Mouse (Mus musculus) stomach, embryonic 15.5 days (tissue): ENCODE data around the gene Lyplal1. TPM values are rescaled to one million over a fixed set of nuclear protein-coding genes. Genes with fewer than 3 reads are reported as not detected.

Experiments
- ATAC-seq: fragments of 200-750 bp; cut with Nextera tagmentation; 2 replicates; pipeline ENCODE4 v1.8.0; 2017; ENCODE audit warnings: low read depth, moderate number of reproducible peaks, moderate TSS enrichment; ENCODE audit not compliant: insufficient read depth, low FRiP score
- H3K27ac ChIP-seq: fragments of 300-500 bp; sonication (generic); 2 replicates; pipeline ENCODE4 v1.5.1; 2015; ENCODE audit warnings: mild to moderate bottlenecking, inconsistent platforms
- H3K27me3 ChIP-seq: fragments of 300-500 bp; sonication (generic); replicated peaks from 2 replicates; pipeline ENCODE4 v1.6.1; 2015; ENCODE audit warnings: inconsistent platforms
- H3K36me3 ChIP-seq: fragments of 300-500 bp; sonication (generic); 2 replicates; pipeline ENCODE4 v1.6.1; 2015; ENCODE audit warnings: inconsistent platforms
- H3K4me1 ChIP-seq: fragments of 300-500 bp; sonication (generic); 2 replicates; pipeline ENCODE4 v1.6.1; 2015; ENCODE audit warnings: inconsistent platforms
- H3K4me2 ChIP-seq: fragments of 300-500 bp; sonication (generic); 2 replicates; pipeline ENCODE4 v1.6.1; 2015; ENCODE audit warnings: mild to moderate bottlenecking, inconsistent platforms
- H3K4me3 ChIP-seq: fragments of 300-500 bp; sonication (generic); replicated peaks from 2 replicates; pipeline ENCODE4 v1.5.1; 2015; ENCODE audit warnings: inconsistent platforms
- H3K9ac ChIP-seq: fragments of 300-500 bp; sonication (generic); 2 replicates; pipeline ENCODE4 v1.6.1; 2015; ENCODE audit warnings: inconsistent platforms
- H3K9me3 ChIP-seq: fragments of 300-500 bp; sonication (generic); 2 replicates; pipeline ENCODE4 v1.6.1; 2016; ENCODE audit warnings: inconsistent platforms
- WGBS: fragments of 180-500 bp; shearing (Covaris S2); methylation state at CpG from one replicate; pipeline ENCODE4 v1.1.7; 2015; 5-methylcytosine and 5-hydroxymethylcytosine counted together
- polyA plus RNA-seq: library from polyadenylated mRNA; unstranded; fragments of >200 nt; fragmentation: Nextera tagmentation; extraction: Ambion mirVana; gene quantifications from 2 replicates; pipeline ENCODE4 v1.2.1, GENCODE M21; 2015

The Lyplal1 gene
- polyA plus RNA-seq, 1 experiment from 2014 or later, result 17.2 TPM

- H3K9me3 ChIP-seq, result no peaks in the 10 kb centered on the region
- H3K9ac ChIP-seq, result no peak overlapping the region
- no peak overlapping the region for H3K4me2 ChIP-seq
- H3K27me3 ChIP-seq, result no peaks in the 10 kb centered on the region
- 44% methylated on average over 5 of the region's 5 CpGs for WGBS
- no peak for ATAC-seq
- H3K4me1 ChIP-seq, result peaks cover 4% of the 10 kb centered on the region; the same call in 1 of the 2 replicates
- no peak overlapping the region for H3K27ac ChIP-seq
- H3K4me3 ChIP-seq, result no peak overlapping the region
- no peaks in the 10 kb centered on the region for H3K36me3 ChIP-seq
These were observed 2.7 kb upstream of the Lyplal1 start for GRCm38 (mm10) chr1:186119856-186120255.

GRCm38 (mm10) chr1:186116086-186116600 is 967 bp downstream of the Lyplal1 start:
- no peak overlapping the region; the same call in 1 of the 2 replicates for H3K9ac ChIP-seq
- H3K4me3 ChIP-seq, result peak overlapping the region; percentile 76; the same call in 1 of the 2 replicates
- H3K36me3 ChIP-seq, result no peaks in the 10 kb centered on the region
- peaks cover 4% of the 10 kb centered on the region; the same call in 1 of the 2 replicates for H3K4me1 ChIP-seq
- 74% methylated on average over 7 of the region's 7 CpGs for WGBS
- no peaks in the 10 kb centered on the region for H3K27me3 ChIP-seq
- no peaks in the 10 kb centered on the region for H3K9me3 ChIP-seq
- ATAC-seq, result no peak
- H3K4me2 ChIP-seq, result peak overlapping the region; percentile 84
- no peak overlapping the region for H3K27ac ChIP-seq

- Histone ChIP-seq H3K27ac (no peak overlapping the region), H3K27me3 (no peaks in the 10 kb centered on the region), H3K9ac (no peak overlapping the region), H3K9me3 (no peaks in the 10 kb centered on the region), H3K4me2 (no peak overlapping the region), H3K36me3 (no peaks in the 10 kb centered on the region), H3K4me3 (no peak overlapping the region), H3K4me1 (0 out of 2 replicates have a peak, but pooled peaks cover 3% of the 10 kb centered on the region)
- 56% methylated on average over 8 of the region's 8 CpGs for WGBS
- no peak for ATAC-seq
These were observed 14.8 kb downstream of the Lyplal1 start for GRCm38 (mm10) chr1:186102313-186102712.

GRCm38 (mm10) chr1:186066266-186066897 is 50.7 kb downstream of the Lyplal1 start:
- Histone ChIP-seq H3K27me3 (no peaks in the 10 kb centered on the region), H3K4me3 (no peak overlapping the region), H3K4me1 (no peaks in the 10 kb centered on the region), H3K36me3 (no peaks in the 10 kb centered on the region), H3K27ac (no peak overlapping the region), H3K9ac (no peak overlapping the region), H3K4me2 (no peak overlapping the region), H3K9me3 (no peaks in the 10 kb centered on the region)
- ATAC-seq, result no peak
- WGBS, result 87% methylated on average over 2 of the region's 2 CpGs

- Histone ChIP-seq H3K36me3 (no peaks in the 10 kb centered on the region), H3K4me2 (no peak overlapping the region), H3K27ac (no peak overlapping the region), H3K27me3 (no peaks in the 10 kb centered on the region), H3K4me1 (no peaks in the 10 kb centered on the region), H3K9ac (no peak overlapping the region), H3K4me3 (no peak overlapping the region), H3K9me3 (no peaks in the 10 kb centered on the region)
- no peak for ATAC-seq
- WGBS, result 52% methylated on average over 2 of the region's 2 CpGs
These were observed 57.1 kb downstream of the Lyplal1 start for GRCm38 (mm10) chr1:186060041-186060440.

- H3K27ac ChIP-seq, result no peak overlapping the region
- no peak overlapping the region for H3K4me3 ChIP-seq
- no peaks in the 10 kb centered on the region for H3K4me1 ChIP-seq
- H3K27me3 ChIP-seq, result no peaks in the 10 kb centered on the region
- no peak overlapping the region for H3K9ac ChIP-seq
- H3K9me3 ChIP-seq, result no peaks in the 10 kb centered on the region
- no peak overlapping the region for H3K4me2 ChIP-seq
- no peaks in the 10 kb centered on the region for H3K36me3 ChIP-seq
- 48% methylated on average over 7 of the region's 7 CpGs for WGBS
- ATAC-seq, result no peak
These were observed 62.9 kb downstream of the Lyplal1 start for GRCm38 (mm10) chr1:186054227-186054626.

- WGBS, result 67% methylated on average over 12 of the region's 12 CpGs
- Histone ChIP-seq H3K4me2 (no peak overlapping the region), H3K27me3 (no peaks in the 10 kb centered on the region), H3K9me3 (no peaks in the 10 kb centered on the region), H3K9ac (no peak overlapping the region), H3K27ac (no peak overlapping the region), H3K36me3 (no peaks in the 10 kb centered on the region), H3K4me1 (no peaks in the 10 kb centered on the region), H3K4me3 (no peak overlapping the region)
- no peak for ATAC-seq
These were observed 63.6 kb downstream of the Lyplal1 start for GRCm38 (mm10) chr1:186053280-186054043.

GRCm38 (mm10) chr1:186043709-186044452 is 73.2 kb downstream of the Lyplal1 start:
- H3K27me3 ChIP-seq, result no peaks in the 10 kb centered on the region
- no peaks in the 10 kb centered on the region for H3K36me3 ChIP-seq
- H3K27ac ChIP-seq, result no peak overlapping the region
- WGBS, result 82% methylated on average over 11 of the region's 11 CpGs
- H3K9me3 ChIP-seq, result no peaks in the 10 kb centered on the region
- H3K4me3 ChIP-seq, result no peak overlapping the region
- no peak overlapping the region for H3K9ac ChIP-seq
- no peak overlapping the region for H3K4me2 ChIP-seq
- ATAC-seq, result no peak
- H3K4me1 ChIP-seq, result no peaks in the 10 kb centered on the region

- 44% methylated on average over 1 of the region's 1 CpGs for WGBS
- Histone ChIP-seq H3K4me1 (no peaks in the 10 kb centered on the region), H3K36me3 (no peaks in the 10 kb centered on the region), H3K4me3 (no peak overlapping the region), H3K9me3 (no peaks in the 10 kb centered on the region), H3K4me2 (no peak overlapping the region), H3K27me3 (no peaks in the 10 kb centered on the region), H3K9ac (no peak overlapping the region), H3K27ac (no peak overlapping the region)
- no peak for ATAC-seq
These were observed 75.3 kb downstream of the Lyplal1 start for GRCm38 (mm10) chr1:186041841-186042240.
